Mouse (Mus musculus): ENCODE data around the gene Avpi1. TPM values are rescaled to one million over a fixed set of nuclear protein-coding genes. Genes with fewer than 3 reads are reported as not detected.

Avpi1 gene
- polyA plus RNA-seq, 1 experiment from 2014 or later = 9.1 TPM

- H3K27ac ChIP-seq (replicated peaks) = 0 out of 2 replicates have a peak overlapping the region, but pooled peaks have one; percentile 54
These were observed 28.8 kb upstream of the Avpi1 start for GRCm38 (mm10) chr19:42157493-42158237.

GRCm38 (mm10) chr19:42151990-42152389 is 23.1 kb upstream of the Avpi1 start:
- Histone ChIP-seq H3K9ac (no peak overlapping the region), H3K27me3 (peaks cover 21% of the 10 kb centered on the region), H3K27ac (replicated peaks) (no peak overlapping the region), H3K4me2 (no peak overlapping the region), H3K9me3 (no peaks in the 10 kb centered on the region), H3K4me1 (replicated peaks) (peaks cover 42% of the 10 kb centered on the region), H3K4me3 (no peak overlapping the region), H3K36me3 (no peaks in the 10 kb centered on the region)
- no peak for ATAC-seq (ENCODE audit: low read depth)
- WGBS = 7% methylated on average over 6 of the region's 6 CpGs

More at GRCm38 (mm10) chr19:42157493-42158237, 28.8 kb upstream of the Avpi1 start:
- H3K4me2 ChIP-seq = no peak overlapping the region
- H3K9me3 ChIP-seq = no peaks in the 10 kb centered on the region
- no peaks in the 10 kb centered on the region for H3K4me1 ChIP-seq (replicated peaks)
- WGBS = 73% methylated on average over 12 of the region's 12 CpGs
- H3K27me3 ChIP-seq = no peaks in the 10 kb centered on the region
- H3K9ac ChIP-seq = no peak overlapping the region
- H3K4me3 ChIP-seq = no peak overlapping the region
- no peak for ATAC-seq (ENCODE audit: low read depth)
- H3K36me3 ChIP-seq = no peaks in the 10 kb centered on the region

DNA sequence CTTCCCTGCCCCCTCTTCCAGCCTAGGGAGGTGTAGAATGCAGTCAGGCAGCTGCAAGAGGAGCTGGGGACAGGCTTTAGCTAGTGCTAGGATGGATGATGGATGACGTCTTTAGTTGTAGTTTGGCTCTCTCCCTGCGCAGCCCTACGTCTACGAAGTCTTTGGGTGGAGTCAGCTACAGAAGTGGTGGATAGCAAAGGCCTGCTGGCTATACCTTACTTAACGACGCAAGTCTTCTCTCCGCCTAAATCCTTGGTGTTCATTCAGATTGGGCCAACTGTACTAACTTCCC is 19.7 kb upstream of the Avpi1 start:
- Histone ChIP-seq H3K27me3 (peaks cover 43% of the 10 kb centered on the region), H3K4me2 (peak overlapping the region; percentile 82), H3K4me3 (peak overlapping the region; percentile 62), H3K4me1 (replicated peaks) (peaks cover 42% of the 10 kb centered on the region), H3K27ac (replicated peaks) (peak overlapping the region; percentile 68; the same call in 1 of the 2 replicates), H3K9ac (peak overlapping the region; percentile 85), H3K36me3 (no peaks in the 10 kb centered on the region), H3K9me3 (no peaks in the 10 kb centered on the region)
- 20% methylated on average over 7 of the region's 7 CpGs for WGBS
- ATAC-seq (ENCODE audit: low read depth) = peak; percentile 13; the same call in 1 of the 2 replicates

DNA sequence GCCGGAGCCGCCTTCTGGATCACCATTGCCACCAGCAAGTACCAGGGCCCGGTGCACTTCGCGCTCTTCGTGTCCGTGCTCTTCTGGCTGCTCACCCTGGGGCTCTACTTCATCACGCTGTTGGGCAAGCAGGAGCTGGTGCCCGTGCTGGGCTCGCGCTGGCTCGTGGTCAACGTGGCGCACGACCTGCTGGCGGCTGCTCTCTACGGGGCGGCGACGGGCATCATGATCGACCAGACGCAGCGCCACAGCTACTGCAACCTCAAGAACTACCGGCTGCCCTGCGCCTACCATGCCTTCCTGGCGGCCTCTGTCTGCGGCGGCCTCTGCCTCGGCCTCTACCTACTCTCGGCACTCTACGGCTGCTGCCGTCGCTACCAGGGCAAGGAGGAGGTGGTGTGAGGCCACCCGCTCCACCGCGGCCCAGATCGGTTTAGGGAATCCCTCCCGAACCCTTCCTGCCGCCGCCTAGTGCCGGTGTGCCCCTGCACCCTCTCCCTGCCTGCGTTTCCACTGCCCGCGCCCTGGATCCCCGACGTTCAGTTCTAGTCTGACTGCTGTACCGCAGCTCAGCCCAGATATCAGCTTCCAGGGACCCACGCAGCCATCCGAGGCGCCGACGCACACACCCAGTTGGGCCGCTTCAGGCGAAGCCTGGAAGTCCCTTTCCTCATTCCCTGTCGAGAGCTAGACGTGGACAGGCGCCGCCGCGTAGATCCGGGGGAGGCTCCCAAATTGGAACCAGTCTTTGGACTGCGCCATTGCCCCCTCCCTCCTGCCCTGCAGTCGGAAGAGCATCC is 19.1 kb upstream of the Avpi1 start:
- WGBS = under 1% methylated on average over 63 of the region's 63 CpGs
- Histone ChIP-seq H3K27me3 (peaks cover 43% of the 10 kb centered on the region), H3K36me3 (no peaks in the 10 kb centered on the region)

DNA sequence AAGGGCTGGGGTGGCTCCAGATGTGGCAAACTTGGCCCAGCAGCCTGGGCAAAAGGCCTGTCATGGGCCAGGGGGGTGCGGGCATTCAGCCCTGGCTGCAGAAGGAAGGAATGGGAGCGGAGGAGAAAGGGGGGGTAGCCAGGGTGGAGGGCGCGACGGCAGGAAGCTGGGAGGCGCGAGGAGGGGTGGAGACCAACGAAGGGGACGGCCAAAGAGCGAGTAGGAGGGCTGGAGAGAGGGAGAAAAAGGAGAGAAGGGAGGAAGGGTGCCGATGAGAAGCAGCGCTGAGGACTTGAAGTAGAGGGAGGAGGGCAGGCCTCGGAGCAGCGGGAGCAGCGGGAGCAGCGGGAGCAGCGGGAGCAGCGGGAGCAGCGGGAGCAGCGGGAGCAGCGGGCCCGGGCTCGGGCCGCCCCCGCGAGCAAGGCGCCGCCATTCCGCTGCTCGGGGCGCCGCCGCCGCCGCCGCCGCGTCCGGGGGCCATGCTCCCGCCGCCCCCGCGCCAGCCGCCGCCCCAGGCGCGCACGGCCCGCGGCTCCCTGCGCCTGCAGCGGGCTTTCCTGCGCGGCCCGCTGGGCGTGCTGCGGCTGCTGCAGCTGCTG is 18.4 kb upstream of the Avpi1 start, which contains the start of gene Marveld1:
Gene Marveld1 (plus strand): TSS at position 231 of the 599 bp plus-strand sequence.
- Histone ChIP-seq H3K4me1 (replicated peaks) (peaks cover 42% of the 10 kb centered on the region), H3K27me3 (peaks cover 43% of the 10 kb centered on the region), H3K9ac (peak within 1 kb of the TSS; percentile 85), H3K9me3 (no peaks in the 10 kb centered on the region), H3K4me2 (peak within 1 kb of the TSS; percentile 82), H3K36me3 (no peaks in the 10 kb centered on the region), H3K27ac (replicated peaks) (peak within 1 kb of the TSS; percentile 68), H3K4me3 (peak within 1 kb of the TSS; percentile 62)
- WGBS = under 1% methylated on average over 35 of the region's 57 CpGs
- peak; percentile 46; the same call in 1 of the 2 replicates for ATAC-seq (ENCODE audit: low read depth)

More for the DNA sequence above, 19.1 kb upstream of the Avpi1 start:
- Histone ChIP-seq H3K27ac (replicated peaks) (peak overlapping the region; percentile 68), H3K4me3 (peak overlapping the region; percentile 62), H3K9me3 (no peaks in the 10 kb centered on the region), H3K9ac (peak overlapping the region; percentile 85), H3K4me1 (replicated peaks) (peaks cover 42% of the 10 kb centered on the region), H3K4me2 (peak overlapping the region; percentile 82)
- ATAC-seq (ENCODE audit: low read depth) = peak; percentile 41

- 0 out of 2 replicates have a peak overlapping the region, but pooled peaks have one; percentile 82 for H3K4me2 ChIP-seq
- no peaks in the 10 kb centered on the region for H3K36me3 ChIP-seq
- no peak overlapping the region for H3K27ac ChIP-seq (replicated peaks)
- ATAC-seq (ENCODE audit: low read depth) = no peak
- H3K27me3 ChIP-seq = peaks cover 43% of the 10 kb centered on the region
- H3K9me3 ChIP-seq = no peaks in the 10 kb centered on the region
- peaks cover 34% of the 10 kb centered on the region for H3K4me1 ChIP-seq (replicated peaks)
- no peak overlapping the region for H3K4me3 ChIP-seq
- WGBS = 87% methylated on average over 9 of the region's 9 CpGs
- no peak overlapping the region; the same call in 1 of the 2 replicates for H3K9ac ChIP-seq
These were observed 17.6 kb upstream of the Avpi1 start for GRCm38 (mm10) chr19:42146276-42147010.

- Histone ChIP-seq H3K9me3 (no peaks in the 10 kb centered on the region), H3K27ac (replicated peaks) (no peak overlapping the region), H3K4me2 (no peak overlapping the region), H3K4me1 (replicated peaks) (peaks cover 31% of the 10 kb centered on the region), H3K4me3 (no peak overlapping the region), H3K9ac (no peak overlapping the region), H3K36me3 (no peaks in the 10 kb centered on the region), H3K27me3 (peaks cover 43% of the 10 kb centered on the region)
- WGBS = 90% methylated on average over 2 of the region's 2 CpGs
- no peak for ATAC-seq (ENCODE audit: low read depth)
These were observed 16.9 kb upstream of the Avpi1 start for GRCm38 (mm10) chr19:42145731-42146130.

DNA sequence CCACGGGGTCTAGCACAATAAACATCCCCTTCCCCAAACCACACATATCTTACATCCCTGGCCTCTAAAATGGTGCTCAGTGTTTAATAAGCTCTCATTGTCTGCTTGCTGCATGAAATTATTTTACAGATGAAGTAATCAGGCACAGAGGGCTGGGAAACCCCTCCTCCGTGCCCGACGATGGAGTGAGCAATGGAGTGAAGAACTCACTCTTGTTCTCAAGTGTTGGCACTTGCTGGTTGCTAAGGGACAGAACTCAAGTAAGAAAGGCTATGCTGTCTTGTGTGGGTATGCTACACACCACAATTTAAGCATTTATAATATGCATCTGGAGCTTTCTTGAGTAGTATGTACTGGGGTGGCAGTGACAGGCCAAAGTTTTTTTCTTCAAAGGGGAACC is 16.4 kb upstream of the Avpi1 start:
- H3K36me3 ChIP-seq = no peaks in the 10 kb centered on the region
- no peak overlapping the region for H3K4me3 ChIP-seq
- H3K27me3 ChIP-seq = peaks cover 43% of the 10 kb centered on the region
- ATAC-seq (ENCODE audit: low read depth) = no peak
- 74% methylated on average over 4 of the region's 4 CpGs for WGBS
- H3K9ac ChIP-seq = no peak overlapping the region
- no peaks in the 10 kb centered on the region for H3K9me3 ChIP-seq
- no peak overlapping the region for H3K4me2 ChIP-seq
- peaks cover 26% of the 10 kb centered on the region for H3K4me1 ChIP-seq (replicated peaks)
- H3K27ac ChIP-seq (replicated peaks) = no peak overlapping the region

DNA sequence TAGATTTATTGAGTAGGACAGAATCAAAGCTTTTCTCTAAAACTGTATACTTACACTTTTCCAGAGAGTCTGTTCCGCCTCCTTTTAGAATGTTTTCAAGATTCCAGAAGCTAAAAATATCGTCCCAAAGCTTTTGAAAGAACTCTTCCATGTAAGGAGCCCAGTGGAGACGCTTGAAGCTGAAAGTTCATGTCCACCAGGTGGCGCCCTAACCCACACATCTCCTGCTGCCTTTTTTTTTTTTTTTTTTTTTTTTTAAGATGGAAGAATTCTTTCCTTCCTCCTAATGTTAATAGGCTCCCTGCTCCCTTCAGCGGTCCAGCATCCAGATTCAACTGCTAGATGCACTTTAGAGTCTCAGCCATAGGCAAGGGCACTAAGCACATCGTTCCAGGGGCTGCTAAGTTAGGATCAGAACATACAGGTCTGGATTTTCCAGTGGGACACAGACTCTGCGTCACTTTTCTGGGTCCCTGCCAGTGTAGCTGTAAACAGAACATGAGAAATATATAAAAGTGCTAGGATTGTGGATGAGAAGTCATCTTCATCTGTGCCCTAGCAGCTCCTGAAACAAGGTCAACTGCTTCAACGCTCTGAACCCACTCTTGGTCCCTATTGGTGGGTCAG is 15.8 kb upstream of the Avpi1 start:
- Histone ChIP-seq H3K4me1 (replicated peaks) (peaks cover 20% of the 10 kb centered on the region), H3K9me3 (no peaks in the 10 kb centered on the region), H3K4me2 (no peak overlapping the region), H3K4me3 (no peak overlapping the region), H3K36me3 (no peaks in the 10 kb centered on the region), H3K27ac (replicated peaks) (no peak overlapping the region), H3K27me3 (peaks cover 38% of the 10 kb centered on the region), H3K9ac (no peak overlapping the region)
- no peak for ATAC-seq (ENCODE audit: low read depth)
- WGBS = 30% methylated on average over 8 of the region's 8 CpGs

DNA sequence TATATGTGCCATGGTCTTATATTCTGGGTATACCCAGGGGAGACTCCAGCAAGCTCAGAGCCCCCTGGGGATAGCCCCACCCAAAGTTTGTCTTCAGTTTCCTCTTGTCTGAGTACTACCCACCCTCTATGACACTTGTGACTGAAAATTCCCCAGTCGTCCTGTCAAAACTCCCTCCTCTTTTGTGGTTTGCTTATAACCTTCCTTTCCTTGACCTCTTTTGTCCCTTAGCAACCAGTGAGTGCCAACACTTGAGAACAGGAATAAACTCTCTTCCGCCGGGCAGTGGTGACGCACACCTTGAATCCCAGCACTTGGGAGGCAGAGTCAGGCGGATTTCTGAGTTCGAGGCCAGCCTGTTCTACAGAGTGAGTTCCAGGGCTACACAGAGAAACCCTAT is 15.2 kb upstream of the Avpi1 start:
- no peak overlapping the region for H3K27ac ChIP-seq (replicated peaks)
- no peak overlapping the region for H3K4me2 ChIP-seq
- no peak for ATAC-seq (ENCODE audit: low read depth)
- H3K4me3 ChIP-seq = no peak overlapping the region
- H3K27me3 ChIP-seq = peaks cover 32% of the 10 kb centered on the region
- no peaks in the 10 kb centered on the region for H3K9me3 ChIP-seq
- WGBS = 61% methylated on average over 6 of the region's 6 CpGs
- H3K36me3 ChIP-seq = no peaks in the 10 kb centered on the region
- no peak overlapping the region for H3K9ac ChIP-seq
- H3K4me1 ChIP-seq (replicated peaks) = peaks cover 14% of the 10 kb centered on the region

- no peak overlapping the region for H3K27ac ChIP-seq (replicated peaks)
- WGBS = 87% methylated on average over 2 of the region's 2 CpGs
- H3K36me3 ChIP-seq = no peaks in the 10 kb centered on the region
- H3K9me3 ChIP-seq = no peaks in the 10 kb centered on the region
- H3K4me3 ChIP-seq = no peak overlapping the region
- no peak overlapping the region for H3K9ac ChIP-seq
- H3K27me3 ChIP-seq = peaks cover 24% of the 10 kb centered on the region
- ATAC-seq (ENCODE audit: low read depth) = no peak
- H3K4me2 ChIP-seq = no peak overlapping the region
- H3K4me1 ChIP-seq (replicated peaks) = peaks cover 1% of the 10 kb centered on the region; the same call in 1 of the 2 replicates
These were observed 13.9 kb upstream of the Avpi1 start for GRCm38 (mm10) chr19:42142757-42143156.

Measured in neural tube, embryonic 13.5 days (tissue).